Mouse (Mus musculus) heart, embryonic 11.5 days (tissue): ENCODE data around the gene Vmn2r87. TPM values are rescaled to one million over a fixed set of nuclear protein-coding genes. Genes with fewer than 3 reads are reported as not detected.
"Not testable (repeated sequence)": the region's sequence is repeated elsewhere in the genome, so short reads cannot be mapped to it uniquely, and the experiment has no call there.

Source experiments
- ATAC-seq: fragments of 200-750 bp; cut with Nextera tagmentation; replicated peaks from 2 replicates; pipeline ENCODE4 v1.8.0; 2017; ENCODE audit warnings: moderate library complexity; ENCODE audit not compliant: insufficient number of reproducible peaks, low FRiP score, low TSS enrichment
- H3K27ac ChIP-seq: fragments of 300-500 bp; sonication (generic); 2 replicates; pipeline ENCODE4 v1.5.1; 2014; ENCODE audit warnings: mild to moderate bottlenecking, low read depth, low read length
- H3K27me3 ChIP-seq: fragments of 300-500 bp; sonication (generic); 2 replicates; pipeline ENCODE4 v1.6.1; 2014; ENCODE audit warnings: mild to moderate bottlenecking, low read length, mixed read lengths; ENCODE audit not compliant: control insufficient read depth, insufficient read depth
- H3K36me3 ChIP-seq: fragments of 300-500 bp; sonication (generic); 2 replicates; pipeline ENCODE4 v1.6.1; 2014; ENCODE audit warnings: mild to moderate bottlenecking, low read length, moderate library complexity, mixed read lengths; ENCODE audit not compliant: control insufficient read depth, insufficient read depth
- H3K4me1 ChIP-seq: fragments of 300-500 bp; sonication (generic); 2 replicates; pipeline ENCODE4 v1.6.1; 2014; ENCODE audit warnings: low read length; ENCODE audit not compliant: control insufficient read depth, insufficient read depth
- H3K4me2 ChIP-seq: fragments of 300-500 bp; sonication (generic); 2 replicates; pipeline ENCODE4 v1.6.1; 2014; ENCODE audit warnings: mild to moderate bottlenecking, moderate library complexity
- H3K4me3 ChIP-seq: fragments of 300-500 bp; sonication (generic); 2 replicates; pipeline ENCODE4 v1.5.1; 2014; ENCODE audit warnings: low read depth, low read length
- H3K9ac ChIP-seq: fragments of 300-500 bp; sonication (generic); 2 replicates; pipeline ENCODE4 v1.6.1; 2014; ENCODE audit warnings: mild to moderate bottlenecking, low read depth, low read length, moderate library complexity
- H3K9me3 ChIP-seq: fragments of 300-500 bp; sonication (generic); replicated peaks from 2 replicates; pipeline ENCODE4 v1.6.1; 2016; ENCODE audit warnings: low read length; ENCODE audit not compliant: control insufficient read depth
- WGBS: fragments of 180-500 bp; shearing (Covaris S2); extraction: QIAGEN DNeasy Blood & Tissue Kit; methylation state at CpG from one replicate; pipeline ENCODE4 v1.1.7; 2014; ENCODE audit not compliant: insufficient replicate concordance; 5-methylcytosine and 5-hydroxymethylcytosine counted together
- polyA plus RNA-seq: library from polyadenylated mRNA; unstranded; fragments of >200 nt; fragmentation: Nextera tagmentation; extraction: Ambion mirVana; gene quantifications from 2 replicates; pipeline ENCODE4 v1.2.1, GENCODE M21; 2014

Vmn2r87 gene
- polyA plus RNA-seq, 1 experiment from 2014 or later, result not detected

DNA sequence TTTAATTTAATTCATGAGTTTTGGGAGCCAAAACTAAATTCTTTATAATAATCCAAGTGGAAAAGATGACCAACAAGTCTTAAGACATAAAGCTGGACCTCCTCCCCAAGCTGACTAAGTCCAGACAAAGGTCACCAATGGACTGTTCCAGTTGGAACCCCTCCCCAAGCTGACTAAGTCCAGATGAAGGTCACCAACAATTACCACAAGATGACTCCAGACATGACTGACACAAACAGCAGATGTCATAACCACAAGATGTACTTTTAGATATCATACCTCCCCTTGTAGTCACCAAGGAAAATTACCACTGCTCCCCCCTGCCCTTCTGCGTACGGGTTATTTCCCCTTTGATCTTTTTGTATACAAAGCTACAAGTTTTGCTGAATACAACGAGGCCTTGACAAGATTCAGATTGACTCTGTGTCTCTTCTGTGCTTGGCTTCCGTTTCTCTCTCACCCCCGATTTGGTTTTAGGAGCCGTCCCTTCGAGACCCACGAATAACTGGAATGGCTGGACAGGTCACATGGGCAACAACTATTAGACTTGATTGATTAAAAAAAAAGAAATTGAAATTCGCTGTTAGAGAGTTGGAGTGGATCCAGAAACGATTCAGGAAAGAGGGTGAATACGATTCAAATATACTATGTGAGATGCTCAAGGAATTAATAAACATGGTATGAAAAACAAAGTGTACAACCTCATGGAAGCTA, 62.9 kb downstream of the Vmn2r87 start:
- ATAC-seq, H3K9me3 ChIP-seq, H3K36me3 ChIP-seq, H3K27me3 ChIP-seq, H3K4me2 ChIP-seq, H3K27ac ChIP-seq, H3K4me3 ChIP-seq, H3K9ac ChIP-seq, H3K4me1 ChIP-seq: not testable (repeated sequence)
- 80% methylated on average over 11 of the region's 11 CpGs for WGBS

- H3K4me3 ChIP-seq, ATAC-seq, H3K27ac ChIP-seq, H3K9ac ChIP-seq, H3K9me3 ChIP-seq, H3K4me2 ChIP-seq, H3K27me3 ChIP-seq, H3K4me1 ChIP-seq, H3K36me3 ChIP-seq: not testable (repeated sequence)
Measured at GRCm38 (mm10) chr10:130429603-130430002, 67.6 kb downstream of the Vmn2r87 start, which contains the start of gene Vmn2r85. Vmn2r85 (minus strand) TSS chr10:130429703.

- H3K4me1 ChIP-seq, H3K9me3 ChIP-seq, H3K4me2 ChIP-seq, H3K9ac ChIP-seq, ATAC-seq, H3K27me3 ChIP-seq, H3K4me3 ChIP-seq, H3K36me3 ChIP-seq, H3K27ac ChIP-seq: not testable (repeated sequence)
- WGBS, result 70% methylated on average over 2 of the region's 2 CpGs
Measured at GRCm38 (mm10) chr10:130422368-130422767, 74.8 kb downstream of the Vmn2r87 start.

Other genes with a start within 250 kb of the Vmn2r87 start
- not detected in 2 replicates for gene Neurod4, start 217.2 kb downstream of the Vmn2r87 start, polyA plus RNA-seq
- gene Tespa1, start 174.5 kb downstream of the Vmn2r87 start, polyA plus RNA-seq, result 0.46 TPM in 1 of 2 replicates, not detected in the other
- 0.01 TPM in 1 of 2 replicates, not detected in the other for gene Vmn2r84, start 103.1 kb downstream of the Vmn2r87 start, polyA plus RNA-seq
- gene Vmn2r85, start 67.7 kb downstream of the Vmn2r87 start, polyA plus RNA-seq, result not detected in 2 replicates
- gene Vmn2r86, start 41.3 kb downstream of the Vmn2r87 start, polyA plus RNA-seq, result not detected in 2 replicates